In genomic region chr4:115812326-115812725, GRCm38 (mm10) we compare ENCODE assay signal across 37 mouse cellular contexts. TPM values are rescaled to one million over a fixed set of nuclear protein-coding genes. Genes with fewer than 3 reads are reported as not detected.
"Had no signal": no experiment of that assay in that cellular context is flagged by ENCODE, and none has a peak within 500 bp of the region (broad histone marks: within the 10 kb centered on the region; RNA-seq: fewer than 3 reads in every experiment).

No protein-coding gene starts in this region.

- H3K27ac ChIP-seq: heart, embryonic 10.5 days; heart, embryonic 13.5 days; heart, embryonic 15.5 days; hindbrain, embryonic 10.5 days; hindbrain, embryonic 12.5 days; hindbrain, embryonic 13.5 days; hindbrain, embryonic 14.5 days; hindbrain, embryonic 15.5 days; hindbrain, postnatal 0 days; intestine, embryonic 15.5 days; kidney, embryonic 15.5 days; kidney, postnatal 0 days; layer of hippocampus, adult 2 months; left cerebral cortex, adult 2 months had no signal

- ATAC-seq: hindbrain, embryonic 16.5 days; hindbrain, postnatal 0 days; inflammation-experienced regulatory T-cells, adult 6 months; intestine, embryonic 15.5 days; intestine, embryonic 16.5 days; intestine, postnatal 0 days had no signal

- H3K4me2 ChIP-seq: heart, embryonic 11.5 days; heart, embryonic 12.5 days; heart, embryonic 13.5 days; heart, embryonic 15.5 days; hindbrain, embryonic 12.5 days; hindbrain, embryonic 13.5 days; hindbrain, embryonic 14.5 days; hindbrain, embryonic 15.5 days; intestine, embryonic 15.5 days; kidney, embryonic 15.5 days had no signal

- H3K4me1 ChIP-seq: heart, embryonic 10.5 days; heart, embryonic 12.5 days; heart, embryonic 13.5 days; heart, embryonic 15.5 days; hindbrain, embryonic 10.5 days; hindbrain, embryonic 12.5 days; hindbrain, embryonic 13.5 days; hindbrain, embryonic 15.5 days; intestine, embryonic 15.5 days; kidney, embryonic 15.5 days had no signal

- H3K9ac ChIP-seq: heart, embryonic 12.5 days; heart, embryonic 13.5 days; heart, embryonic 15.5 days; hindbrain, embryonic 12.5 days; hindbrain, embryonic 13.5 days; hindbrain, embryonic 14.5 days; hindbrain, embryonic 15.5 days; intestine, embryonic 15.5 days; kidney, embryonic 15.5 days had no signal

- H3K27me3 ChIP-seq: heart, embryonic 12.5 days; heart, embryonic 13.5 days; heart, embryonic 15.5 days; hindbrain, embryonic 12.5 days; hindbrain, embryonic 13.5 days; hindbrain, embryonic 15.5 days; intestine, embryonic 15.5 days; kidney, embryonic 15.5 days had no signal

- H3K4me3 ChIP-seq: heart, embryonic 10.5 days; heart, embryonic 12.5 days; heart, embryonic 13.5 days; heart, embryonic 15.5 days; hindbrain, embryonic 10.5 days; hindbrain, embryonic 12.5 days; hindbrain, embryonic 13.5 days; hindbrain, embryonic 15.5 days; intestine, embryonic 15.5 days; kidney, embryonic 15.5 days; layer of hippocampus, adult 2 months; left cerebral cortex, adult 2 months had no signal

- H3K36me3 ChIP-seq: intestine, embryonic 15.5 days had no signal

- H3K9me3 ChIP-seq: heart, embryonic 10.5 days; heart, embryonic 12.5 days; heart, embryonic 13.5 days; heart, embryonic 15.5 days; hindbrain, embryonic 10.5 days; hindbrain, embryonic 12.5 days; hindbrain, embryonic 13.5 days; hindbrain, embryonic 15.5 days; intestine, embryonic 15.5 days; kidney, embryonic 15.5 days had no signal

- DNase-seq: heart, postnatal 10 days; heart, postnatal 14 days; heart, postnatal 36 days; heart, postnatal 4 days; kidney, adult 11 months; kidney, adult 18-20 months; kidney, adult 2 months; kidney, adult 8-10 months; kidney, adult 9 months; kidney, postnatal 10 days; kidney, postnatal 14 days; kidney, postnatal 25 days; kidney, postnatal 4 days; layer of hippocampus, adult 9-11 months; layer of hippocampus, postnatal 36 days had no signal

RNA-seq across cellular contexts. Expression of gene Tex38, which starts 31.5 kb away (rescaled TPM):
- polyA plus RNA-seq: heart, embryonic 15.5 days; heart, embryonic 16.5 days; hindbrain, embryonic 12.5 days; kidney, embryonic 14.5 days had no signal
